Mouse (Mus musculus) liver, adult 2 months (tissue): ENCODE measurements around the gene Plbd1.

Experiments
- CTCF ChIP-seq: fragments of 200-500 bp; IDR thresholded peaks from 2 replicates; pipeline ENCODE4 v1.5.1; 2011; ENCODE audit warnings: low read depth, low read length, control low read depth
- POLR2A ChIP-seq: fragments of 200-500 bp; IDR thresholded peaks from 2 replicates; pipeline ENCODE4 v1.6.1; 2011; ENCODE audit warnings: low read length, control low read depth; ENCODE audit not compliant: insufficient read depth; ENCODE audit errors: extremely low read depth

GRCm38 (mm10) chr6:136566002-136566401 is 95.7 kb downstream of the Plbd1 start:
- no peak for TF ChIP-seq CTCF
- no peak for TF ChIP-seq POLR2A
